Mouse (Mus musculus) kidney, adult 9 months (tissue): ENCODE data around the gene Tnr.
"Not testable (repeated sequence)": the region's sequence is repeated elsewhere in the genome, so short reads cannot be mapped to it uniquely, and the experiment has no call there.

Experiments
- DNase-seq: peaks from one replicate; pipeline ENCODE4 v3.0.0; 2022

Gene Tnr

DNA sequence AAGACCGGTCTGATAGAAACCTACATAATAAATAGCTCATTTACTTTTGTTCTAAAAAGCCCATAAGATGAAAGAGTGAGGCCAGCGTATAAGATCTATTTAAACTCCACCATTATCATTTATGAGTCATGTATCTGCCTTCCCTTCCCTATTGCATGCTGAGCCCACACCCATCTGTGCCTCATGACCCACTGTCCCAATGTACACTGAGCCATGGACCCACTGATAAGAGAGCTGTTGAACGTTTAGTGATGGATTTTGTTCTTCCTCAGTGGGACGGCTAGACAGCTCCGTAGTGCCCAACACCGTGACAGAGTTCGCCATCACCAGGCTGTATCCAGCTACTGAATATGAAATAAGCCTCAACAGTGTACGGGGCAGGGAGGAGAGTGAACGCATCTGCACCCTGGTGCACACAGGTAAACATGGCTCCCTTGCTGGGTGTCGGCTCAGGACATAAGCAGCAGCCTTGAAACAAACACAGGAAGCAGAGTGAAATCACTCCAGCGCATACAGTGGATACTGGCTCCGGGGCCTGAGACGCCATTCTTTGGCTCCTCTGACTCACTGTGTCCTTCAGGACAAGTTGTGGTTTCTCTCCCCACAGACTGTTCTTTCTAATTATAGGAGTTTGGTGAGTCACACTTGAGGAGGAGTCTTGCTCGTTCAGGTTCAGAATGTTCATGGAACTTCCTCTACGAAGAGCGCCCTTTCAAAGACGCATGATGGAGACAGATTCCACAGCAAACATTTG is 365.6 kb downstream of the Tnr start:
- DNase-seq = no peak

DNA sequence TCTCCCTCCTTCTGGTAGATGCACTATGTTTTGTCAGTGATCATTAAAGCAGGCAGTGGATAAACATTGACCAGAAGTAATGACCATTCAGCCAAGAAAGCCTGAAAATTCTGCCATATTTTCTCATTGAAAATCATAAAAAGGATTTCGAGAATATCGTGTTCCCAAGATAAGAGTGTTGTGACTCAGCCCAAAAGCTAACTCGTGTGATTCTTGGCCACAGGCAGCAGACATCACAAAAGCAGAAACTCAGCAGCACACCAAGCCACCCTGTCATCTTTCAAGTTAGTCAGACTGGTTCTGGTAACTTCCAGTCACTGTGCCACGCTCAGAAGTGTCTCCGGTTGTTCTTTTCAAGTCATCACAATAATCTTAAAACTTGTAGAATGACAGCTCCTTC is 367.0 kb downstream of the Tnr start:
- DNase-seq = no peak

DNA sequence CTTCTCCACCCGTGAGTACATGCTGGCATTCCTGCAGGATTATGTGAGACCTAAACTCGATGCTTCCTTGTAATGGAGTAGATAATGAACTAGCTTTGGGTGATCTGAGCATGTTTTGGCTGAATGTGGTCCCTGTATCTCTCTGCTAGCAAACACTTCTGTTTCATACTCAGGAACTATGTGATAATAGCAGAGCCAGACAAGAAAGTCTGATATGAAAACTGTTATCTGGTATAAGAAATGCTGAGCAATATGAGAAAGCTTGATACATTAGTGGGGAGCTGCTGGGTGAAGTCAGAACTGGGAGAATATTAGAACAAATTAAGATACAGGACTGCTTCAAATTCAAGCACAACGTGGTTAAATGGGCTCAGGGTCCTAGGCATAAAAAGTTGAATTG is 371.5 kb downstream of the Tnr start:
- no peak for DNase-seq

DNA sequence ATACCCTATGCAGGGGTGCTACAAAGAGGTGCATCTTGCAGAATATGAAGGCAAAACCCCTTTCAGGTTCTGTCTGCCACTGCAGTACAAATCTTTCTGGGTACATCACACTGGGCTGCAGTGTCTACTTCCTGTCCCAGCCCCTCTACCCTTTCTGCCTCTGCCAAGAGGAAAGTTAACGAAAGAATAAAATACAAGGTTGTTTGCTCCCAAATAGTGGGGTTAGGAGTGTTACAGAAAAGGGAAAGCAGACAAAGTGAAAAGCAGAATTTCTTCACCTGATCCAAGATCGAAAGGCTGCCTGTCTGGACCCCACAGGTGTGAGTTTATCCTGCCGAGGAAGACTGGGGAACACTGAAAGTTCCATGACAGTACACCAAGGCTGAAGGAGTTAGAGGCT is 376.4 kb downstream of the Tnr start:
- no peak for DNase-seq

DNA sequence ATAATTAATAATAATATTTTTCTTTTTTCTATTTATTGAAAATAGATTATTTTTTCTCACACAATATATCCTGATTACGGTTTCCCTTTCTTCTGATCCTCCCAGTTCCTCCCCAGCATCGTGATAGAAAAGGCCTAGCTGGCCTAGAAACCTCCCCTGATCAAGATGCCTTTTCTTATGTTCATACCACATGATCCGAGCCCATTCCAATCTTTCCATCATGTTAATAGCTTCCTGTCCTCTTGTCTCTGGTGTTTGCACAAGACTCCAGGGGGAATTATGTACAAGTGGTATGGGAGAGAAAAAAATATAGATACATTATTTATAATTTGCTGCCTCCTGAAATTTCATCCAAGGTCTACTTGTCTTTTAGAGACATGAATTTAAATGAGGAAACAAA is 377.1 kb downstream of the Tnr start:
- DNase-seq = no peak

DNA sequence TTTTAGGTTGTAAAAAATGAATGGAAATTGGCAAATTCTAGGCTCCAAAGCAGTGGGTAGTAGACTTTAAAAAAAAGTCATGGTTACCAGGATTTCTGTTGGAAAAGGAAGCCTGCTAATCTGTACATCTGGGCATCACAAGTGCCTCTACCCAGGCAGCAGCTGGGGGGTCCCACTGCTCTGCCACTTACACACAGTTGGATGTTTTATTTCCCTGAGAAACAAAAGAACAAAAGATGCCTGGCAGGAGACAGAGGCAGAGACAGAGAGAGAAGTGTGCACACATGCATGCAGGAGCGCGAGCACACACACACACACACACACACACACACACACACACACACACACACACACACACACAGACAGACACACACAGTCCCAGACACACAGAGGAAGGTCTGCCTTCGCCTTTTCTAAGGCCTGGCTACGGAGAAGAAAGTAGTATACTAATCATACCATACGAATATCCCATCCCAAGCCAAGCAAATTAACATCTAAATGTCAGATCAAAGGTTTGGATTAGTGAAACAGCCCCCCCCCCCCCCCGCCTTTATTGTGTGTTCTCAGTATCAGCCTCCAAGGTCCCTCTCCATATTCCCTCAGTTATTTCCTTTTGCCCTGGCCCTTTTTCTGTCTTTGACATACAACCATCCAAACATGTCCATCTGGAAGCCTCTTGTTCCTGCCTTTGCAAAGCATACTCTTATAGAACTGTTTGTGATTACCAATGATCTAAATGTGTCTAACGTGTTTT is 378.0 kb downstream of the Tnr start:
- DNase-seq = no peak

DNA sequence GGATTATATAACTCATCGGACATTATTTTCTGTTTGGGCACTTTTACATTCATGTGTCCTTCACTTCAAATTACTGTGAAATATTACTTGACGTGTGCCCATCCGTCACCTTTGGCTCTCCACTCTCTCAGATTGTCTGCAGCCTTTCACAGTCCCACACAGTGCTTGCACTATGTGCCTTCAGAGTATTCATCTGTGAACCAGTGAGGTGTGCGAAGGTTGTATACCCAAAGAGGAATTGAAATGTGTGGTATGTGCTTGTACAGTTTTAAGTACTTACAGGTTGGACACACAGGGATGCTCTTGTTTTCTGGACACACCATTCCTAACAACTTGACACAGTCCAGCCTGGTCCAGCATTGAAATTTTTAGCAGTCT is 378.5 kb downstream of the Tnr start:
- DNase-seq = no peak

DNA sequence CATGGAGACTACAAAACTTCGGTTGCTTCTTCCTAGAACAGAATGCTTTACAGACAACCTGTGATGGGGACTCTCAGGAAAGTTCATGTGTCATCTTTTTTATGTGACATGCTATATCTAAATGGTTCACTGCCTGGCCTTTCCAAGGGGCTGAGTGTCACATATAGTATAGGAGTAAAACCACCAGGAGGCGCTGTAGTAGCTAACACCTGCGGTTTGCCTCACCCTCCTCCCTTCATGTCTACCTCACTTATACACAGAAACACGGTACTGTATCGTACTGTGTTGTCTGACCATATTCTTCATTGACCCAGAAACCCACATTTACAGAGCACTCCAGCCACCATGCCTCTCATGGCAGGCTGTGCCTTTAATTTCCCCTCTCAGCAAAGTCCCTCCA is 387.4 kb downstream of the Tnr start:
- DNase-seq = peak; percentile 67

DNA sequence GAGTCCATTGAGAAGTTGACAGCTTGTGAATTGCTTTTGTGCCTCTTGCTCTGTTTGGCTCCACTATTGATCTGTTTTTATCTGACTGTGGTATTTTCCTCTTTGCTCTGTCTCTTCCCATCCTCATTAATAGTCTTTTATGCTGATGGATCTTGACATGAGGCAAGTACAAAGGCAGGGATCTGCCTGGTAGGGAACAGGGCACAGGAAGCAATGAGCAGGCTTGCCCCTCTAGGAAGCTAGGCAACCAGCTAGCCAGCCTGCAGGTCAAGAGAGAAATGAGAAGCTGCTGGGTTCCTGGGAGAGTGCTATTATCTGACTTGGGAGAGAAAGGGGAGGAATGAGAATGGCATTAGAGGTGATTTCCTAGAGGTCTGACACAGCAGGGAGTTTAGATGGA is 391.2 kb downstream of the Tnr start:
- no peak for DNase-seq

DNA sequence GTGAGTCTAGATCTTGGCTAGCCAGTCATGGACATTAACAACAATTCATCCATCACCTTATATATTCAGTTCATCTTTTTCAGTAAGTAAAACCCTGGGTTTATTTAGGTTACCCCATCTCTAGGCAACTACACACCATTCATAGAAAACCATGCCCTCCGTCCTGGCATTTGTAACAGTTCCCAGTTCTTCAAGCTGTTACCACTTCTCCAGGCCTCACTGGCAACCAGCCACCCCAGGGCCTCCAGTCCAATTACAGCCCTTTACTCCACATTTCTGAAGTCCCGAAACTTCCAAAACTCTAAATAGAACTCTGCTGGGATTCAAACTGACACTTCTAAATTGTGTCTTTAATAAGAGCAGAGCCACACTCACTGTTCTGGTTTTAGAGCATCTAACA is 397.0 kb downstream of the Tnr start:
- DNase-seq = no peak

DNA sequence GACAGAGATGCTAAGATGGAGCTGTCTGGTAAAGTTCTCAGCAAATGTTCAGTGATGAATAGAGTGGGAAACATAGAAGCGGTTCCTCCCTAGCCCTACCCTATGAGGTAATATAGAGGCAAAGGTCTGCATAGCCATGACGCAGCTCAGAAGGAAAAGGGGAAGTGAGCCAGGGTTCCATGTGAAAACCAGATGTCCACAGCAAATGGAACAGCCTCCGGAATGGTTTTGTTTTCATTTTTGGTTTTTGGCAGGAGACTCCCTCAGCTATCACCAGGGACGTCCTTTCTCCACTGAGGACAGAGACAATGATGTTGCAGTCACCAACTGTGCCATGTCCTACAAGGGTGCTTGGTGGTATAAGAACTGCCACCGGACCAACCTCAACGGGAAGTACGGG is 399.4 kb downstream of the Tnr start:
- peak; percentile 20 for DNase-seq

DNA sequence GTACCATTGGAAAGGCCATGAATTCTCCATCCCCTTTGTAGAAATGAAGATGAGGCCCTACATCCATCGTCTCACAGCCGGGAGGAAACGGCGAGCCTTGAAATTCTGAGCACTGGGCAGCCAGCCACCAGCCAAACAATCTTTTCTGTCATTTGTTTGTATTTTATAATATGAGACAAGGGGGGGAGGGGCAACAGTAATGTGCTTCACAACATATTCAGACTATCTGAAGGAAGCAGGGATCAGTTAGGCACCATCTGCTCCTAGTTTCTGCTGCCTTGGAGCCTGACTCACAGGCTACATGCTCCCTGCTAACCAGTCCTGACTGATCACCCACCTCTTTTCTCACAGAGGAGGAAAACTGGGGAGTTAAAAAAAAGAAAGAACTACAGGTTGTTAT is 400.5 kb downstream of the Tnr start:
- peak; percentile 8 for DNase-seq

DNA sequence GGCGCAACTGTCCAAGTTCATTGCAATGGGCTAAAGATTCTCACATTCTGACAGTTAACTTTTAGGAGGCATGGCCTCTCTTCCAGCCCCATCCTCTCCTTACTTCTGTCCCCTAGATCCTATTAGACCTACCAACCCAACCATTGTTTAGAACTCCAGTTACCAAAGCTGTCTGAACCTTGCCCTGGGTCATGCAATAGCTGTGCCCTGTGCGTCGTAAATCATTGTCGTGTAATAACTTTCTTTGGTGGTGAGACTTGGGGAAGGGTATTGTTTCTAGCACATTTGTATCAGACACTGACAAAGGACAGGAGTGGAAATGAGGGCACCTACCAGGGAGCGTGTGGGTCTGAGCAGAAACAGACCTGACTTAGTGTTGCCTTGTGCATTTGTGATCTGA is 401.1 kb downstream of the Tnr start:
- peak; percentile 5 for DNase-seq

DNA sequence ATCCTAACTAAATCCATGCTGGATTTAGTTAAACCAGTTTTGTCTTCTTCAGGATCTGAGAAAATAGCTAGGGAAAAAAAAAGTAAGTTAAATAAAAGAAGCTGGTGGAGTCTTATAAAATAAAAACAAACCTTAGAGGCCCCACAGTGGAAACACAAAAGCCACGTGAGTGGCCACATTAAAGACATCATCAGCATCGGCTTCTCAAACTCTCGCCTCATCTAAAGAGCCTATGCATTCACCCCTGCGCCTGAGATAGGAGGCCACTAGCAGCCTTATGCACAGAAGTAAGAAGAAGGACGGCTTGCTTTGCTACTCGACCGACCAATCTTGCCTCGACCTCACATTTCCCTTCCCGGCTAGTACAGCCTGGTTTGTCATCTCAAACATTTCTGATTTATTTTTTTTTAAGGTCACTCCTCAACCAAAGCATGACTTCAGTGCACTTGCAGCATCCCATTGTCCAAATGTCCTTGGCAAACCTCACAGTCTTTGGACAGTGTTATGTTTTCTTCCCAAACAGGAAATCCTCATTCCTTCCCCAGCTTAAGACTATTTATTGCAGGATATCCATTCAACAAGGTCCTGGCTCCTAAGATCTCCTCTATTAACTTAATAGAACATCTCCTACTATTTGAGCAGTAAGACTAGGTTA is 405.2 kb downstream of the Tnr start:
- DNase-seq = peak; percentile 57

DNA sequence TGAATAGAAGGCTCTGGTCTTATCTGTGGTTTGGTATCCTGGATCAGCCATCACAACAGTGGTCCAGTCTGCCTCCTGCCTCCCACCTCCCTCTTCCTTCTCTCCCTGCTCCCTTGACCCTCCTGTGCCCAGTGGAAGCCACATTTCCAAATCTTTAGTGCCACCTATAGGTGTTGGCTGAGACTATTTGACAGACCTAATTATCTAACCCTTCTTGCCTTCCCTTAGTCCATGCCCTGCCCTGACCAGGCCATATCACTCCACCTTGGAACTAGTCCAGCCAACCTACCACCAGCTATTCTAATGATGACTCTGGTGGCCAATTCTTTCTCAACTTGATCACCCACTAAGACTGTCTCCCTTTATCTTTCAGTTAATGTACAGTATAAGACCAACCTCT is 408.5 kb downstream of the Tnr start:
- DNase-seq = no peak

DNA sequence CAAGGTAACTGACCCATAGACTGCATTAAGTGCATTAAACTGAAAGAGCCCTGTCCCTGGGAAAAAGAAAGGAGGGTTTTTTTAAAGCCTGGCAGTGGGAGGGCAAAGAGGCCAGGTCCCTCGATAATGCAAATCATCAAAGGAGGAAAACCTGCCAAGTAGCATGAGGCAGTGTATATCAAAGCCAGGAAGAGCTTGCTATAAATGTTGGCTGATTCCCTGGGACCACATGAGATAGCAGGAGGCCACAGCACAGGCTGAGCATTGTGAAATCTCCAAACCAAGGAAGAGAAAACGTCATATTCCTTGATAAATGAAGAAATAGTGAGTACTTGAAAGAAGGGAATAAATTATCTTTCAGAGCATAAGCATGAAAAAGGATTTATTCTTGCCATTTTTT is 409.0 kb downstream of the Tnr start:
- DNase-seq = no peak

DNA sequence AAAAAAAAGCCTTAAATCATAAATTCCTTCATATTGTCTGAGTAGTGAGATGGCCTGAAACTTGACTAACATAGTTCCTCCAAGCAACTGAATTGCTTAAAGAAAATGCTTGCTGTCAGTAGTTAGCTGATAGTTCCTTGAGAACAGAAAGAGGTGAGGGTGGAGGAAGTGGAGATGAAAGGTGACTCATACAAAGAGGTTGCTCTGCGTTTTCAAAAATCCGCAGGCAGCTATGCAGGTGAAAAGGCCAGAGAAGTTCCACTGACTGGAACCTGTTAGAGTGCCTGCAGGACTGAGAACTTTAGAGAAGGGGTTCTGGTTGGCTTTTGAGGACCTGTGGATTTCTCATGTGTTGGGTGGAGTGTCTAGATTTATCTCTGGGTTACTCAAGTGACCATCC is 414.9 kb downstream of the Tnr start:
- DNase-seq = no peak

DNA sequence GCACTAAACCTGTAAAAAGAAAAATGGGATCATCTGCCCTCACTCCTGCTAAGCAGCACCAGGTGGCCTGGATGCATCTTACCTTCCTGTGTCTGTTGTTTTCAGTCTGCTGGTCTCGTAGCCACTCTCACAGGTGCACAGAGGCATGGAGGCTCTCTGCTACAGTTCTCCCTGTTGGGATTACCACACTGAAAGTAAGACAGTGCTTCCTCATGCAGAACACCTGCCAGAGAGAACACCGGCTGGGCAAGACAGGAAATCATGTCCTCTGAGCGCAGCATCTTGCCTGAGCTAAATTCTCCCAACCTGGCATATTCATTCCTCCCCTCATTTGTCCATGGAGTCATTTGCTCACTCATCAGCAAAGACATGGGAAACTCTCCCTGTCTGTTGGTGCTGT is 415.8 kb downstream of the Tnr start:
- DNase-seq = no peak

DNA sequence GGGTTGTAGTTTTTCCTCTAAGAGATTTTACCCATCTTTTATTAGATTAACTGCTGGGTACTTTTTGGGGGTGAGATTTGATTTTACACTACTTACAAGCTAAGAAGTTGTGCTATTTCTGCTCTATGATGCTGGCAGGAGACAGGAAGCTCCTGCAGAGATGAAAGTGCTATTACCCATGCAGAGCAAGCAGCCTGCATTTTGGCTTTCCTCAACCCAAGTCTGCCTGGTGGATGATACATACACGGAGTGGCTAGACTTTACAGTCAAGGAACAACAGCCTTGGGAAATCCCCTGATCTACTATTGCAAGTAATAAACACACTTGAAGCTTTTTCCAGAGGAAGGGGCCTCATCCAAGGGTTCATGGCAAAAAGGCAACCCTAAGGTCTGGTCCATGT is 430.0 kb downstream of the Tnr start:
- DNase-seq = no peak

DNA sequence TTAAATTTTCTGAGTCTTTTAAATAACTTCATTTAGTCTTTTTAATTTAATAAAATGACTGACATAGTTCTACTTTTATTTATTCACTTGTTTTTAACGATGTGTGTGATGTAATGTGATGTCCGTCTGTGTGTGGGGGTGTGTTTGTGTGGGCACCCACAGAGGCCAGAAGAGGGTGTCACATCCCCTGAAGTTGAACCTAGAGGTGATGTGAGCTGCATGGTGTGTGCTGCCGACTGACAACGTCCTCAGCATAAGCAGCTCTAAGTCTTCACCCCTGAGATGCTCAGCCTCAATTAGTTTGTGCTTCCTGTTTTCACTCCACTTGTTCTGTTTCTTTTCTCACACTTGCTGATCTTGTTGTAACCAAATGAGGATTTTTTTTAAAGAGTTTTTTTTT is 439.8 kb downstream of the Tnr start:
- no peak for DNase-seq

DNA sequence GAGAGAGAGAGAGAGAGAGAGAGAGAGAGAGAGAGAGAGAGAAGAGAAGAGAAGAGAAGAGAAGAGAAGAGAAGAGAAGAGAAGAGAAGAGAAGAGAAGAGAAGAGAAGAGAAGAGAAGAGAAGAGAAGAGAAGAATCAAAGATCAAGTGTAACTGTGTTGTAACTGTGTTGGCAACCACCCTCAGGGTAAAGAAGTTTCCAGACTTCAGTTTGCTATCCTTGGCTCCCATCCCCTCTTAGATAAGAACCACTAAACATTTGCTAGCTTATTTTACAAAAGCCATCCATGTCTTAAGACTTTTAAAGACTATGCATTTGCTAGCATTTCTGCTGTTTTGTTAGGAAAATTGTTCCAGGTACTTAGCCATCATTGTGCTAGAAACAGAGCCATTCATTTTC is 442.7 kb downstream of the Tnr start:
- DNase-seq = not testable (repeated sequence)

DNA sequence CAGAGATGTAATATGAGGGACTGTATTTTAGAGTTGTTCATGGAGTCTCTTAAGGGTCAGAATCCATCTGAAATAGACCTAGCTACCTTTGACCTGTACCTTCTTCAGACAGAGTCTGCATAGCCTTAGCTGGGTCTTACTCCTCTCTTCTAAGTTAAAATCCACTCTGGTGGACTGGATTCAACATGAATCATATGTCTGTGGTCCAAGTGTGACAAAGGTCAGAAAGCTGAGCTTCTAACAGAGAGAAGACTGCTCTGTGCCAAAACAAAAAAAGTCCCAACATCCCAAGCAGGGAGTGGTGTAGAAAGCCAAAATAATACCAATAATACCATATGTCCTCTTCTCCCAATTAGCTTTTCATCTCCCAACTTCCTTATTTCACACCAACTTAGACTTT is 444.8 kb downstream of the Tnr start:
- DNase-seq = peak; percentile 51

DNA sequence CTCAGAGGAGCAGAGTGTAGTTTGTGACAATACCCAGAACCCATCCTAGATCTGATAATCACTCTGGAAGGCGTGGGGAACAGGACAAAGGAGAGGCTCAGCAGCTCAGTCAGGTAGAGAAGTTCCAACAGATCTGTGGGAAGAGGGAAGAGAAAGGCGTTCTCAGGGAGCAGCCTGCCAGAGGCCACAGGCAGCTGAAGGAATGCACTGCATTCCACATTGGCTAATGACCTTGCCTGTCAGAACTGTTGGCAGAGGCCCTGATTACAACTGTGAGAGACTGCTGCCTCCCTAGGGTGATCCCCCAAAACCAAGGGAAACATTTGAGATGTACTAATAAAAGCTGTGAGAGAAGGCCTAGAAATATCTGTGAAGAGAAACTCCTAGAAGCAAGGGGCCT is 454.2 kb downstream of the Tnr start:
- peak; percentile 23 for DNase-seq

DNA sequence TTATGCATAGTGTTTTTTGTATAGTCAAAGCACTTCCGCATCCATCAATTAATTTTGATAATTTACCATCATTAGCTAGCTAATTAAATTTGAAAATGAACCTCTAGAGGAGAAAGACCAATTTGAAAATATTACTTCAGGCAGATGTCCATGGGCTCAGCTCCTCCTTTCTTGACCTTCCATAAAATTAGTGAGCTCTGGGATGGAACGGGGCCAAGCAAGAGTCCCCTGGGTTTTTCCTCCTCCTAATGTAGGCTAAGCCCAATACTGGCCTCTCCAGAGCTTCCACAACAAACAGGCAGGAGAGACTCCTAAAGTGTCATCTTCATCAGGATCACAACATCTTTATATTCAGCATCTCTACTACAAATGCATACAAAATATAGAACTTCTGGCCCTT is 455.5 kb downstream of the Tnr start:
- peak; percentile 29 for DNase-seq
